Mouse (Mus musculus) bone marrow macrophage, adult 2 months (primary cell): ENCODE measurements around the gene Phkb.

Experiments
- CTCF ChIP-seq: IDR thresholded peaks from 2 replicates; pipeline ENCODE4 v1.5.1; 2012; ENCODE audit warnings: low read depth, mild to moderate bottlenecking, low read length, moderate library complexity
- POLR2A ChIP-seq: IDR thresholded peaks from 2 replicates; pipeline ENCODE4 v1.6.1; 2012; ENCODE audit warnings: mild to moderate bottlenecking, low read depth, low read length, borderline replicate concordance

DNA sequence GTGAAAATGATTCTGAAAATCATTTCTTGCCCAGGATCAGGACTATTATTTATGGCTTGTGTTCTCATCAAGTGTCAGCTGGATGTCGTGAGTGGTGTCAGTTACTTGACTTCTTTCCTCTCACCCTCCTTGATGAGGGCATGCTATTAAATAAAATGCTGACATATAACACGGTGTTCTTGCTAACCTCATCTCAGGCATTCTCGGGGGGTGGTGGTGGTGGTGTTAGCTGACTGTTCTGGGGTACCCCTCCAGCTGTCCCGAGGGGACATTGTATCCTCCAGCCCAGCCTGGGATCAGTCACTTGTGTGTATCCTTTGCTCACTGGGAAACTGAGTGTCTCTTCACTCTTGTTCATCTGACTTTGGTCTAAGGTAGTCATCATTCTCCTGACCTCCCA is 194.6 kb downstream of the Phkb start:
- TF ChIP-seq CTCF, result no peak
- no peak for TF ChIP-seq POLR2A
